Mouse (Mus musculus): Measurements from ENCODE around the gene Krt28.

The Krt28 gene

DNA sequence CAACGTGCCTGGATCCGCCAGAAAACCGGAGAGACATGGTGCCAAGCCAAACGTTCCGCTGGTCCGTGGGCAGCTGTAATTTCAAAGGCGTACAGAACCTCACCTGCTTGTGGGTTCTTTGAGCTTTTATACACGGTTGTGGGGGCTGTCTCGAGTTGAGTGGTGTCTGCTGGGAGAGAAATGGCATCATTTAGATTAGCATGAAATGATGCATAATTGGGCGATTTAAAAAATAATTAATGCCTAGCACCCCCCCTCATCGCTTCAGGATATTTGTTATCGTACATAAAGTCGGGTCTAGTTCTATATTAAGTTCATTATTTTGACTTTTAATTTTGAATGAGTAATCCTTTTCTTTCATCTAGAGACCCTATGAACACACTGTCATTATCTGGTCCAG is at the start of gene Krt28:
Gene Krt28 (minus strand): TSS at position 101 of the 400 bp plus-strand sequence.
- no peak for DNase-seq (ENCODE audit: low read depth)

DNA sequence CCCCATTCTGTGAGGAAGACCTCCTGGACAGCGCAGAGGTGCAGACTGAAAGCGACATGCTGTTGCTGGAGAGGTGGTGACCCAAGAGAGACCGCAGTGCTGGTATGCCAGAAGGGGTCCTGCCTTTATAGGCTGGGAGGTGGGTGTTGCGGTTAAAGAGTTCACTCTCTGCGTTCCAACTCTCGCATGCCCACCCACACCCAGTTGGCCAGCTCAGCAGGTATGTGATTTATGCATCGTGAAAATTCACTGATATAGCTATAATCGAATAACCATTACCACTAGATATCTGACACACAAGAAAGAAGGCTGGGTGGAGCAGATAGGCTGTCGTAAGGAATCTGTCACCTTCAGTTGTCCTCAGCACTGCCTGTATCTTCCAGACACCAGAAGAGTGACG is 47.5 kb upstream of the Krt28 start, which contains the start of gene Krt12:
Gene Krt12 (minus strand): TSS at position 101 of the 400 bp plus-strand sequence.
- no peak for DNase-seq (ENCODE audit: low read depth)

DNA sequence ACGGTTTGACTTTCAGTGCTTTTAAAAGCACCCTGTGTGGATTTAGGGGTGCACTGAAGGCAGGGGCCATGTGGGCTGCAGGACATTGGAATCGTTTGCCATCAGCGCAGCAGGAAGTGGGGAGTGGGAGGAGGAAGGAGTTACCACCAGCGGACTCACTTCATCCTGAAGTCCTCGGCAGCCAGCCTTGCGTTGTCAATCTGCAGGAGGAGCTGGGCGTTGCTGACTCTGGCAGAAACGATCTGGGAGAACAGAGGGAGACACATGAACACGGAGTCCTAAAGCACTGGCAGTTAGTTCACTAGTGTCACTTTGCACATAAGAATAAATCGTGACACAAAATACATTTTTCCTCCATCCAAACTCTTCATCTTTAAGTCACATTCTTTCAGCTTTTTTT is 45.9 kb upstream of the Krt28 start:
- DNase-seq (ENCODE audit: low read depth): no peak

DNA sequence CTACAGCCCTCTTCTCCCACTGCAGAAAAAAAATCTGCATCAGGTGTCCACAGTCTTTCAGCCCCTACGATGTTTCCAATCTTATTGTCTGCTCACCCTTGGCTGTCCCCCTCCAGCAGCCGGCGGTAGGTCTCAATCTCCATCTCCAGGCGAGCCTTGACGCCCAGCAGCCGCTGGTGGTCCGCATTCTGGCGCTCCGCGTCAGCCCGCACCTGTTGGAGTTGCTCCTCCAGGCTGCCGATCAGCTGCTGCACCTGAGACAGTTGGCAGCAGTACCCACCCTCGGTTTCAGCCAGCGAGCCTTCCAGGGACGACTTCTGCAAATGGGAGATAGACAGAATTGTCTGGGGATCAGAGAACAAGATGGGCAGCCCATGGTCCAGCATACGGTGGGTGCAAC is 43.1 kb upstream of the Krt28 start:
- DNase-seq (ENCODE audit: low read depth): no peak

DNA sequence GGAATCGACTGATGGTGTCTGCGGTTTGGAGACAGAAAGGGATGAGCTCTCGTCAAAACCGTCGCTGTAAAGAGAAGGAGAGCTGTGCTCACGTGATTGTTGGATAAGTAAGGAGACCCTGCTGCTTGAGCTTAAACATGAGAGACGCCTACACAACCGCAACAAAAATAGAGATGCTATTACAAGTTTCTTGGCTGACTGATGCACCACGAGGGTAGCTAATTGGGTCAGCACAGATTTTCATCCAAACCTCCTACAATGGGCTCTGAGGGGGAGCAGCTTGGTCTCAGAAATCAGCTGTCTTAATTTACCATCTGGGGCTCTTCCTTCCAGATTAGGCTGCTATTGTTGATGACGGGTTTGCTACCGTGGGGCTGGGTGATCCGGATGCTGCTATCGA is 42.2 kb upstream of the Krt28 start:
- DNase-seq (ENCODE audit: low read depth): no peak

DNA sequence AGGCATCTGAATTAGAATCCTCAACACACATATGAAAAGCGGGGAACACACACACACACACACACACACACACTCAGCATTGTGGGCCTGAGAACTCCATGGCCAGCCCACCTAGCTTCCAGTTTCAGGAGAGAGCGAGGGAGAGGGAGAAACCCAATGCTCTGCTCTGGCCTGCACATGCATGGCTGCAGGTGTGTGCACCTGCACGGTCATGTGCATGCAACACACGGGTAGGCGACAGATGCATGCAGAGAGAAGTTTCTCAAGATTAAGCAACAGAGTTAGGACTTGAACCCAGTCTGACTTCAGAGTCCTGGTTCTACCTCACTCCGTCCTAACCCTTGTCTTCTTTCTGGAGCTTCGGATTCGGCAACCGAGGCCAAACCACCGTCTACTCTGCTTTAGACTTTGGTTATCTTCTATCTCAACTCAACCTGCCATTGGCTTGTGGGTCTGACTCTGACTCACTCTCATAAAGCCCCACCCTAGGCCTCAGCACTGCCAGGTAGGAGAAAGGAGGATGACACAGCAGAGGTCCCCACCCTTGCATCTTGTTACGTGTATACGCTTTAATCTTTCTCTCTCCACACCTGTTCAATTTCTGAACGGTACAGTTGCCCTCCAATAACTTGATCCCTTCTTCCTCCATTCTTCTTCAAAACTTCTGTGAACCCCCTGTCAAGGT is 39.9 kb upstream of the Krt28 start:
- DNase-seq (ENCODE audit: low read depth): no peak

DNA sequence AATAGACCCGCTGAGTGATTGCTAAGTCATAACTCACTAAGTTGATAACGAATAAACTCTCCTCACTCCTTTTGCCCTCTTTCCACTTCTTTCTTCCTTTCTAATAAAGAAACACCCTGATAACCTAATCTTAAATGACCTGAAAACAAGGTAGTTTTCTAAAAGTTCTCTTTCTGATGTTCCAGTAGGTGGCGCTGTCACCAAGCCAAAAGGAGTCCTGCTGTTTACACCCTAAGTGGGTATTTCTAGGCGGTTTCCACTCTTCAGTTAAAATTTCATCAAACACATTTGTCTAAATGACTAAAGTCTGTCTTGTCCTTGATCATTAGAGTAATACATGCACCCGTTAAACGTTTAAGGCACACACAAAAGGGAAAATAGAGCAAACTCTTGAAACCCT is 38.5 kb upstream of the Krt28 start:
- DNase-seq (ENCODE audit: low read depth): no peak

DNA sequence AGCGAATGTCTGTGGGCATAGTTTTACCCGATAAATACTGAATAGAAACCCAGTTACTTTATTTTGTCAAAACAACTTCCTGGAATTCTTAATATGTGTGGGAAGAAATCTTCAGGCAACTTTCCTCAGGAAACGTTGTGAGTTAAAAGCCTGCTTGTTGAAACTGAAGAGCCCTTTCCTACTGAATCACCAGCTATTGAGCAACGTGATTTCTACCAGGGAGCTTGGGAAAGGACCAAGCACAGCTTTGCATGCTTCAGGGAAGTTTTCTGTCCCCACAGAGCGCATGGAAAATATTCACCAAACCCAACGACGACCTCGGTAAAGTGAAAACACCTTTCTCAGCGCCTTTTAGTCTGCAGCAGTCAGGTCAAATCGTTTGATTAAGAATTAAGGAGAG is 31.5 kb upstream of the Krt28 start:
- DNase-seq (ENCODE audit: low read depth): peak; percentile 70

DNA sequence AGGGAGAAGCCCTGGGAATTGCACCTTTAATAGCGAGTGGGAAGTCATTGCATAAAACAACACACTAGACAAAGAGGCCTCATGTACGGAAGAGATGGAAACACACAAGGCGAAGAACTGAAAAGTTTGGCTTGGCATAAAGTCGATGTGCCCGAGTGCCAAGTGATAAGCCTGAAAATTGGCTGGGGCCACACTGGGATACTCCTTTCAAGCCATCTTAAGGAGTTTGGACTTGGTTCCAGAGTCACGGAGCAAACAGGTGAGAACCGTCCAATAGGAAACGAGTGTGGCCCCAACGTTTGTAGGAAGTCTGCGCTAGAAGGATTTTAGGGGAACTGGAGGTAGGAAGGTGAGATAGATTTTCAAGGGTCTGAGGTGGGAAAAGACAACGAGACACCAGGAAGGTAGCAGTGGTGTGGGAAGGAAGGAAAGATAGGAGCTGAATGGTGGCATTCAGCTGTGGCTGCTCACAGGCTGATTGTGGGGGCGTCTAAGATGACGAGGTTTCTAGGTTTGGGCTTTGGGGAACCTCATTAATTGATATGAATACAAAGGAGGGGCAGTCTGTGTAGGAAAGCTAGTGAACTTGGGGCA is 25.4 kb upstream of the Krt28 start:
- no peak for DNase-seq (ENCODE audit: low read depth)

DNA sequence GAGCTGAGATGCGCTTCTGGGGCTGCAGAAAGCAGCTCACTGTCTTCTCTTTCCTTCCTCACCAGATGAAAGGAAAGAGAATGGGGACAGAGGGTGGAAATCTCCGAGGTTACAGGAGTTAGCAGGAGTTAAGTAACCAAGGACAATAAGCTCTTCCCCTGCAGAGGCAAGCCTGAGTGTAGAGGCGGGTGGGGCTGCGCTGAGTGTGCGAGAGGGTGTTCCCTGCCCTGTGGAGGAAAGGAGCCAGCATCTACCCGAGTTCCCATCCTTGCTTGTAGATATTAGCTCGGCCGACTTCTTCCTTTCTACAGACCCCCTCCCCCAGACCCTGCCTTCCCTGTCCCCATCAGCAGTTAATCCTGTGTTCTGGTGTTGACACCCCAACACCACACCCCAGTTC is 24.1 kb upstream of the Krt28 start:
- no peak for DNase-seq (ENCODE audit: low read depth)

DNA sequence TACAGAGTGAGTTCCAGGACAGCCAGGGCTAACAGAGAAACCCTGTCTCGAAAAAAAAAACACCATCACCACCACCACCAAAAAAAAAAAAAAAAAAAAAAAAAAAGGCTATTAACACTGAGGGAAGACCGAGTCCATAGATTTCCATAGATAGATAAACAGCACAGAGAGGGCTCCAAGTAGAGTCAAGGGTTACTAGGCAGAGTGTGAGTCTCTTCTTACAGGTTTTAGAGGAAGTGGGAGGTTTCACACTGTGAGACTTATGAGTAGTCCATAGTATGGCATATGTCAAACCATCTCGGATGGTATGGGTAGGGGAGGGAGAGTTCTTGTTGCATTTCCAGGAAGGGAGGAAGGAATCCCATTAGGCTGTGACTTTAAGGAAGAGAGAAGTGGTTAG is 23.4 kb upstream of the Krt28 start:
- no peak for DNase-seq (ENCODE audit: low read depth)

DNA sequence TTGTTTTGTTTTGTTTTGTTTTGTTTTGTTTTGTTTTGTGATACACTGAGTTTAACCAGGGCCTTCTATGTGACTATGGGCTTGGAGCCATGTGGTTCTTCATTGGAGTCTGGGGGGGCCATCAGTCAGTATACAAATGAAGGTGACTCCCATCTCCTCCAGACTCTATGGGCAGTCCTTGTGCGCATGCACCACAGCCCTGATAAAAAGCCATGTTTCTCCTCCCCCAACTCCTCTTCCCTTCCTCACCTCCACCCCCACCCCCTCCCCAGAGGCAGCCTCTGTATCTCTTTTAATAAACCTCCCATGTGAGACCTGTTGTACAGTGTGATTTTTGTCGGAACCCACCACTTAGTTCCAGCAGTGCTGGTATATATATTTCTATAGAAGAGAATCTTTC is 22.0 kb upstream of the Krt28 start:
- DNase-seq (ENCODE audit: low read depth): no peak

DNA sequence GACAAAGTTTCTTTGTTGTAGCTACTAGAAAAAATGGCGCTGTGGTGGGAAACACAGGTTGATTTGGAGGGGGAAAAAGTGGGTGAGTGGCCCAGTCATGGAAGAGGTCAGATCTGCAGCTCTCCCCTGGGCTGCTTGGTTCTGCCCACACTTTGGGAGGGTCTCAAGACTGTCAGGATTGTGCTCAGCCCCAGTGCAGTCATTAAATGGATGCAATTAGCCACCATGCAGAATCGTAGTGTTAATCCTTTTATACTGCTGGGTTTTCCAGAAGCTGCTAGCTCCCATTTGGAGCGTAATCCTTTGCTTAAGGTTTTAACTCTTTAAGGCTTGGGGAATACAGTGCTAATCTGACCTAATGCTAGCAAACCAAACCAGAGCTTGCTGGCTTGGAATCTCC is 21.3 kb upstream of the Krt28 start:
- DNase-seq (ENCODE audit: low read depth): no peak

DNA sequence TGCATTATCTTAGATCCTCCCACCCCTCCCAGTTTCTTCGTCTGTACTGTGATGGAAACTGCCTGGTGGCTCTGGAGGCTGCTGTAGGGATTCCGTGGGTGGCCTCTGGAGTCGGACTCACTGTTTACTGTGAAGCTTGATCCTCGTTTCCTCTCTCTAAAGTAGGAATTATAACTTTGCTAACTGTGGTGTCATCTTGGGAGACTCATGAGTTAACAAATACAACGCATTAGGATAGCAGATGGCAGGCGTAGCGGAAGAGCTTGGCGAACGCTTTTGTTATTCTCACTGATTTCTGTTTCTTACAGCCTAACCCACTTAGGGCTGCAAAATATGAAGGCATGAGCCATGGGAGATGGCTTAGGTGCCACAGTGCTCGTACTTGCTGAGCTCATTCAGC is 17.8 kb upstream of the Krt28 start:
- no peak for DNase-seq (ENCODE audit: low read depth)

DNA sequence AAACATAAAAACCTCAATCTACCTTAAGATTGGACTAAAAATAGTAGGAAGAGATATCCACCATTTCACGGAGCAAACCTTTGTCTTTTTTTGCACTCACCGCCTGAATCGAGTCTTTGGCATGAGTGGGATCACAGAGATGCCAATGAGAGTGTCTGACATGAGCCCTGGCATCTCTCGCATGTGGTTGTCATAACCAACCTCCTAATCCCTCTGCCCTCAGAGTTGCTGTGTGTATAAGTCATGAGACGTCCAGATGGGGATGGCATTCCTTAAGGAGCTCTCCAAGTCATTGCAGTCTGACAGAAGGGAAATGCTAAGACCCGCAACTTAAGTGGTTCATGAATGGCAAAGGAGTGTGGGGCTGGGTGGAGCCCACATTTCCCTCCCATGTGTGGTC is 16.7 kb upstream of the Krt28 start:
- no peak for DNase-seq (ENCODE audit: low read depth)

DNA sequence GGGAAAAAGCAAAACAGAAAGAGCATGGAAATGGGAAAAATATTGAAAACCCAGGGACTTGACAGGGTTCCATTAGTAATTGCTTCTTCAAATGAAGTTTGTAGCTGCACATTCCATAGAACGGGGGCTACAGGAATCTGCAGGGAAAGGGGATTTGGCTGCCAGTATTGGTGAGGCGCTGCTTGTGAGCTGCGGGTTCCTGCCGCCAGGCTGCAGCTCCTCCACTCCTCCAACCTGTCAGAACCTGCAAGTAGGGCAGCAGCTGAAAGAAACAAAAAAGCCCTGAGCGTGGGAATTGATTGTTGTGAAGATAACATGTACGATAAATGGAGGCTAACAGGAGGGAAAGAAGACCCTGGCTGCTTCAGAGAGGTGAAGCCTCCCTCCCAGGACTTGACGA is 16.2 kb upstream of the Krt28 start:
- no peak for DNase-seq (ENCODE audit: low read depth)

DNA sequence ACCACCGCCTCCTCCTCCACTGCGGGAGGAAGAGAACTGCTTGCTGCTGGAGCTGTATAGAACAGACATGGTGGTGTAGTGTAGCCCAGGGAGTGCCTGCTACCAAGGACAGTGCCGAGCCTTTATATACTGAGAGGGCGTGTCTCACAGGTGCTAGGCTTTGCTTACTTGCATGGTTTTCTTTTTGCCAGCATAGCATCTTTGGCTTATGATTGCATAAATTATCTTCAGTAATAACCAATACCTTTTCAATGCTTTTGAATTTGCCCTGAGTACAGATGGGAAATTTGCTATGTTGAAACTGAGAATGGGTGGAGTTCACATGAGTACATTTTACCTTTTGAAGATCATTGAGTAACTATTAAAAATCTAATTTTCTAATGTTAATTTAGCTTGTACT is 14.6 kb upstream of the Krt28 start, which contains the start of gene Krt10:
Gene Krt10 (minus strand): TSS at position 101 of the 400 bp plus-strand sequence.
- no peak for DNase-seq (ENCODE audit: low read depth)

DNA sequence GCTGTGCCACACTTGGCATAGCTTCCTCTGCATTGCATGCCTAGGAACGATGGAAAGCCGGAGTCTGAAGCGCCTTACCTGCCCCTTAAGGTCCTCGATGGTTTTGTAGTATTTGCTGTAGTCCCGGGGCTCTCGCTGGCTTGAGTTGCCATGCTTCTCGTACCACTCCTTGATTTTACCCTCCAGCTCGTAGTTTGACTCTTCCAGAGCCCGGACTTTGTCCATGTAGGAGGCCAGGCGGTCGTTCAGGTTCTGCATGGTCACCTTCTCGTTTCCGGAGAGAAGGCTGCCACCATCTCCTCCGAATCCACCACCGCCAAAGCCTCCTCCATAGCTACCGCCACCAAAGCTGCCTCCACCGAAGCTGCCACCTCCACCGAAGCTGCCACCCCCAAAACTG is 14.0 kb upstream of the Krt28 start:
- DNase-seq (ENCODE audit: low read depth): no peak

DNA sequence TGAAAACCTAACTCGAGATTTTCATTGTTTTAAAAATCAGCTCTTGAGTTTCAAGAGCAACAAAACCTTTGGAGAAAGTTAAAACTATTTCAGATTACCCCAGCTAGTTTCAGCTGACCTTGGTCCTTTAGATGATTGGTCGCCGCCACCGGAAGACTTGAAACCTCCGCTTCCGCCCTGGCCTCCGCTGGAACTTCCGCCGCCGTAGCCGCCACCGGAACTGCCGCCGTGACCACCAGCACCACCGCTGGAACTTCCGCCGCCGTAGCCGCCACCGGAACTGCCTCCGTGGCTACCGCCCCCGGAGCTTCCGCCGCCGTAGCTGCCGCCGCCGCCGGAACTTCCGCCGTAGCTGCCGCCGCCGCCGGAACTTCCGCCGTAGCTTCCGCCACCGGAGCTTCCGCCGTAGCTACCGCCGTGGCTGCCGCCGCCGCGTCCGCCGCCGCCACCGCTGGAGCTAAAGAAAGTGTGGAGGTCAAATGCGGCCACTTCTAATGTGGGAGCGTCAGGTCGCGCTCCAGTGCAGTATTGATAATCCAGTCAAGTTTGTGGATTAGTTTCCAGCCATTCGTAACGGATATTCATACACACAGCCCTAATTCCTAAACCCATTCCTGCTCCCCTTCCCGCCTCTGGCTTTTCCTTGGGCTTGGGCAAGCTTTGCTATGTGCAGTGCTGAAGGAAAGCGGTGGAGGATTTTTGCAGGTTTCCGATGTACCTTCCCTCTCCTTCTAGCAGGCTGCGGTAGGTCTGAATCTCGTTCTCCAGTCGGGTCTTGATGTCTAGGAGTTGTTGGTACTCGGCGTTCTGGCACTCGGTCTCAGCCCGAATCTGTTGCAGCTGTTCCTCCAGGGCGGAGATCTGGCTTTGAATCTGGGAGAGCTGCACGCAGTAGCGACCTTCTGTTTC is 11.4 kb upstream of the Krt28 start:
- peak; percentile 71 for DNase-seq (ENCODE audit: low read depth)

DNA sequence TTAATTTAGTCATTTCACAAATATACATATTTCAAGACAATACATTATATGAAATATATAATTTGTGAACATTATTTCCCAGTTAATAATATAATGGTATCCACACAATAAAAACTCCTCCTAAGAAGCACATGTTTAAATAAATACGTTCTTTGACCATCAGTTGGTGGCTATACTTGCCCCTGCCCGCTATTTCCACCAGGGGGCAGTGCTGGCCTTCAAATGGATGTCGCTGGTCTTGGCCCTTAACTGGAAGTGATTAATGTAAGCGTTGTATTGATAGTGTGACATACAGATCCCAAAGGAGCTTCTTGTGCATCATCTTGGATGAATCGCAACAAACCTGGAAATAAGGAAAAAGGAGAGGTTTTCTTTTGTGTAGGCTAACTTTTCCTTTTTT is 4.9 kb upstream of the Krt28 start:
- DNase-seq (ENCODE audit: low read depth): peak; percentile 56

DNA sequence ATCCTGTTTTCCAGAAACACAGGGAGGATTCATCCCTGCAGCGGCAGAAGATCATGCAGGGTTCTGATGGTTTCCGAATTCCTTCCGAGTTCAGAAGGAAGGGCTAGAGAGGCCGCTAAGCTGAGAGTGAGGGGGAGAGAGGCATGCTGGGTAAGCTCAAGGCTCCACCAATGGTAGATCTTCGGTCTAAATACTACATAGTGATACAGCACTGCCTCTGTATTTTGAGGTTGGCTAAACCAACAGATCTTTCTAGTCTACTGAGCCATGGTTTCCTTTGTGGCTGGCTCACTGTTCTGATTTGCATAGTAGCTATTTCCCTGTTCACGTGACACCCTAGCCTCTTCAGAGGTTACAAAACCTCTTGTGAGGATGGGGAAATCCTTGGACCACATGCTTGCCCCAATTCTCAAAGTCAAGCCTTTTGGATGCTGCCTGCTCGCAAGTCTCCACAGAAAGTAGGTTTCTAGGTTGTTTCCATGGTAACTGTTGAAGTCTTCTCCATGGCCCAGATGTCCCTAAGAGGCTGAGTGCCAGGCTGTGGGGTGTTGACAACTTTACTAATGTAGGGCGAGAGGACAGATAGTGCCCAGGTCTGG is 4.8 kb downstream of the Krt28 start:
- no peak for DNase-seq (ENCODE audit: low read depth)

DNA sequence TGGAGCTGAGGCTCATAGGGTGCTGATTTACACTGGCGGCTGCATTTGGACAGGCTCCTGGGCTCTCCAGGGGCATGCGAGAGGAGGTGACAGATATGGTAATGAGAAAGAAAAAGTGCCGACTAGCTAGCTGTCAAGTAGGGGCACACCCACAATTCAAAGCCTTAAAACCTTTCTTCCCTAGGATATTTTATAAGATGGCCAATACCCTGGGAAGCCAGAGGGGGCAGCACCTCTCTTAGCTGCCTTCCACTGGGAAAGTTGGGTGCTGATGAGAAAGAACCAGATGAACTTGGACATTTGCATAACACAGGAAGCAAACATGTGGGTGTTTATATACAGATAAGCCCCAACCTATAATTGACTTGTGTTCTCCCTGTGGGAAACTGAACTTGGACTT is 5.5 kb downstream of the Krt28 start:
- DNase-seq (ENCODE audit: low read depth): no peak

DNA sequence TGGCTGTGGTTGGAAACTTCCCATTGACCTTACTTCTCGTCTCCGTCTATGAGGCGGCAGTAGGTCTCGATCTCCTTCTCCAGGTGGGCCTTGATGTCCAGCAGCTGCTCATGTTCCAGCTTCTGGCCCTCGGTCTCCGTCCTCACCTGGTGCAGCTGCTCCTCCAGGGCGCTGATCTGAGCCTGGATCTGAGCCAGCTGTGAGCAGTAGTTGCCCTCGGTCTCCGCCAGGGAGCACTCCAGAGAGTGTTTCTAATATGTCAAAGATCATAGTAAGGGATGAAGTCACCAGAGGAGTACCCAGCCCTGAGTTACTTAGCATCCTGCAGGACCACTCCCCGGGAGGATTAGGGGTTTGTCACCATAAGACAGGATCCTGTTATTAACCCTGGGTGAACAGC is 7.9 kb downstream of the Krt28 start:
- DNase-seq (ENCODE audit: low read depth): no peak
